Mouse (Mus musculus) hindbrain, embryonic 14.5 days (tissue): ENCODE measurements at regions not wholly inside any gene's neighbourhood (a gene's known extent, or its start where the extent isn't known, plus 50 kb on each side); places are given as distances from the start of the nearest gene placed in this dataset.

Experiments
- ATAC-seq: fragments of 200-750 bp; cut with Nextera tagmentation; 2 replicates; pipeline ENCODE4 v1.8.0; 2017; ENCODE audit warnings: moderate number of reproducible peaks, mild to moderate bottlenecking, moderate TSS enrichment, moderate library complexity; ENCODE audit not compliant: low FRiP score
- DNase-seq: peaks from one replicate; pipeline ENCODE4 v3.0.0-alpha.2; 2015; ENCODE audit warnings: low spot score
- H3K27ac ChIP-seq: fragments of 300-500 bp; sonication (generic); 2 replicates; pipeline ENCODE4 v1.5.1; 2014; ENCODE audit warnings: mild to moderate bottlenecking, moderate library complexity
- H3K27me3 ChIP-seq: fragments of 300-500 bp; sonication (generic); 2 replicates; pipeline ENCODE4 v1.6.1; 2014; ENCODE audit warnings: mild to moderate bottlenecking, low read length, mixed read lengths; ENCODE audit not compliant: control insufficient read depth, insufficient read depth
- H3K36me3 ChIP-seq: fragments of 300-500 bp; sonication (generic); replicated peaks from 2 replicates; pipeline ENCODE4 v1.6.1; 2014; ENCODE audit not compliant: control insufficient read depth, insufficient read depth
- H3K4me1 ChIP-seq: fragments of 300-500 bp; sonication (generic); replicated peaks from 2 replicates; pipeline ENCODE4 v1.6.1; 2014; ENCODE audit warnings: antibody characterized with exemption, low read length, mixed read lengths; ENCODE audit not compliant: control insufficient read depth, insufficient read depth
- H3K4me2 ChIP-seq: fragments of 300-500 bp; sonication (generic); replicated peaks from 2 replicates; pipeline ENCODE4 v1.6.1; 2014; ENCODE audit warnings: mild to moderate bottlenecking, moderate library complexity
- H3K4me3 ChIP-seq: fragments of 300-500 bp; sonication (generic); replicated peaks from 2 replicates; pipeline ENCODE4 v1.5.1; 2014; ENCODE audit warnings: mild to moderate bottlenecking, low read length
- H3K9ac ChIP-seq: fragments of 300-500 bp; sonication (generic); 2 replicates; pipeline ENCODE4 v1.6.1; 2014
- H3K9me3 ChIP-seq: fragments of 300-500 bp; sonication (generic); 2 replicates; pipeline ENCODE4 v1.6.1; 2016; ENCODE audit warnings: low read length; ENCODE audit not compliant: control insufficient read depth
- WGBS: fragments of 180-500 bp; shearing (Covaris S2); extraction: QIAGEN DNeasy Blood & Tissue Kit; methylation state at CpG from one replicate; pipeline ENCODE4 v1.1.7; 2014; 5-methylcytosine and 5-hydroxymethylcytosine counted together

- peaks cover 9% of the 10 kb centered on the region; the same call in 1 of the 2 replicates for H3K4me1 ChIP-seq
- H3K36me3 ChIP-seq, result no peaks in the 10 kb centered on the region
- H3K9ac ChIP-seq, result no peak overlapping the region
- peak overlapping the region; percentile 58 for H3K27ac ChIP-seq
- H3K4me2 ChIP-seq, result no peak overlapping the region
- no peaks in the 10 kb centered on the region for H3K9me3 ChIP-seq
- H3K27me3 ChIP-seq, result no peaks in the 10 kb centered on the region
- H3K4me3 ChIP-seq, result no peak overlapping the region
- 43% methylated on average over 8 of the region's 8 CpGs for WGBS
- 0 out of 2 replicates have a peak, but pooled peaks have one; percentile 3 for ATAC-seq
- DNase-seq, result no peak
These were observed 176.3 kb upstream of the Crim1 start for GRCm38 (mm10) chr17:78023507-78024355.

GRCm38 (mm10) chr17:78024356-78024723 is 175.7 kb upstream of the Crim1 start:
- no peaks in the 10 kb centered on the region for H3K36me3 ChIP-seq
- WGBS, result 65% methylated on average over 3 of the region's 3 CpGs
- H3K4me3 ChIP-seq, result no peak overlapping the region
- no peaks in the 10 kb centered on the region for H3K27me3 ChIP-seq
- H3K27ac ChIP-seq, result peak overlapping the region; percentile 58
- H3K4me2 ChIP-seq, result no peak overlapping the region
- H3K9me3 ChIP-seq, result no peaks in the 10 kb centered on the region
- ATAC-seq (peak; percentile 44; the same call in 1 of the 2 replicates), DNase-seq (no peak)
- no peak overlapping the region for H3K9ac ChIP-seq
- peaks cover 9% of the 10 kb centered on the region; the same call in 1 of the 2 replicates for H3K4me1 ChIP-seq

GRCm38 (mm10) chr17:78025294-78025693 is 174.8 kb upstream of the Crim1 start:
- Histone ChIP-seq H3K4me2 (no peak overlapping the region), H3K4me3 (no peak overlapping the region), H3K4me1 (peaks cover 9% of the 10 kb centered on the region; the same call in 1 of the 2 replicates), H3K27me3 (no peaks in the 10 kb centered on the region), H3K27ac (peak overlapping the region; percentile 51), H3K36me3 (no peaks in the 10 kb centered on the region), H3K9me3 (no peaks in the 10 kb centered on the region), H3K9ac (0 out of 2 replicates have a peak overlapping the region, but pooled peaks have one; percentile 24)
- 44% methylated on average over 7 of the region's 7 CpGs for WGBS
- DNase-seq (no peak), ATAC-seq (peak; percentile 64; the same call in 1 of the 2 replicates)

GRCm38 (mm10) chr17:78035648-78036047 is 164.4 kb upstream of the Crim1 start:
- Histone ChIP-seq H3K4me3 (no peak overlapping the region), H3K4me1 (no peaks in the 10 kb centered on the region), H3K4me2 (no peak overlapping the region), H3K27ac (no peak overlapping the region), H3K36me3 (no peaks in the 10 kb centered on the region), H3K27me3 (no peaks in the 10 kb centered on the region), H3K9ac (no peak overlapping the region), H3K9me3 (no peaks in the 10 kb centered on the region)
- WGBS, result 82% methylated on average over 3 of the region's 3 CpGs
- ATAC-seq (no peak), DNase-seq (no peak)

GRCm38 (mm10) chr17:78040338-78040737 is 159.7 kb upstream of the Crim1 start:
- no peaks in the 10 kb centered on the region for H3K36me3 ChIP-seq
- no peak for DNase-seq
- H3K4me1 ChIP-seq, result no peaks in the 10 kb centered on the region
- no peak overlapping the region for H3K9ac ChIP-seq
- H3K4me3 ChIP-seq, result no peak overlapping the region
- H3K9me3 ChIP-seq, result no peaks in the 10 kb centered on the region
- H3K27me3 ChIP-seq, result no peaks in the 10 kb centered on the region
- no peak overlapping the region for H3K27ac ChIP-seq
- no peak overlapping the region for H3K4me2 ChIP-seq
- ATAC-seq, result no peak
- WGBS, result 63% methylated on average over 1 of the region's 1 CpGs

GRCm38 (mm10) chr17:78041204-78041603 is 158.8 kb upstream of the Crim1 start:
- H3K36me3 ChIP-seq, result no peaks in the 10 kb centered on the region
- no peak overlapping the region for H3K27ac ChIP-seq
- H3K27me3 ChIP-seq, result no peaks in the 10 kb centered on the region
- H3K4me2 ChIP-seq, result no peak overlapping the region
- no peaks in the 10 kb centered on the region for H3K4me1 ChIP-seq
- 83% methylated on average over 4 of the region's 4 CpGs for WGBS
- DNase-seq, result no peak
- no peak overlapping the region for H3K4me3 ChIP-seq
- no peak for ATAC-seq
- H3K9me3 ChIP-seq, result no peaks in the 10 kb centered on the region
- H3K9ac ChIP-seq, result no peak overlapping the region

- no peak overlapping the region for H3K4me2 ChIP-seq
- H3K27ac ChIP-seq, result no peak overlapping the region
- no peaks in the 10 kb centered on the region for H3K4me1 ChIP-seq
- ATAC-seq (no peak), DNase-seq (no peak)
- no peak overlapping the region for H3K4me3 ChIP-seq
- H3K9ac ChIP-seq, result no peak overlapping the region
- H3K9me3 ChIP-seq, result no peaks in the 10 kb centered on the region
- no peaks in the 10 kb centered on the region for H3K27me3 ChIP-seq
- WGBS, result 87% methylated on average over 9 of the region's 9 CpGs
- H3K36me3 ChIP-seq, result no peaks in the 10 kb centered on the region
These were observed 150.3 kb upstream of the Crim1 start for GRCm38 (mm10) chr17:78049766-78050165.

- no peak overlapping the region for H3K4me2 ChIP-seq
- no peaks in the 10 kb centered on the region for H3K9me3 ChIP-seq
- H3K4me3 ChIP-seq, result no peak overlapping the region
- no peaks in the 10 kb centered on the region for H3K36me3 ChIP-seq
- no peaks in the 10 kb centered on the region for H3K4me1 ChIP-seq
- H3K27ac ChIP-seq, result no peak overlapping the region
- no peak overlapping the region for H3K9ac ChIP-seq
- no peaks in the 10 kb centered on the region for H3K27me3 ChIP-seq
- no peak for DNase-seq
- no peak for ATAC-seq
- 88% methylated on average over 7 of the region's 7 CpGs for WGBS
These were observed 149.8 kb upstream of the Crim1 start for GRCm38 (mm10) chr17:78050203-78050602.

- no peaks in the 10 kb centered on the region for H3K27me3 ChIP-seq
- ATAC-seq, result no peak
- H3K4me2 ChIP-seq, result no peak overlapping the region
- no peaks in the 10 kb centered on the region for H3K9me3 ChIP-seq
- DNase-seq, result no peak
- no peak overlapping the region for H3K4me3 ChIP-seq
- no peak overlapping the region for H3K9ac ChIP-seq
- no peak overlapping the region for H3K27ac ChIP-seq
- H3K36me3 ChIP-seq, result no peaks in the 10 kb centered on the region
- no peaks in the 10 kb centered on the region for H3K4me1 ChIP-seq
These were observed 124.2 kb upstream of the Crim1 start for GRCm38 (mm10) chr17:78075892-78076291.
